Mouse (Mus musculus) pancreas, adult 10 weeks (tissue): ENCODE results near the gene Rcc1l. TPM values are rescaled to one million over a fixed set of nuclear protein-coding genes. Genes with fewer than 3 reads are reported as not detected.

Experiments
- polyA plus RNA-seq: library from polyadenylated mRNA; stranded (reverse); fragments of 350-450 nt; fragmentation: Illumina TruSeq; extraction: RNeasy Lipid Tissue Mini Kit (QIAGEN cat#74804); gene quantifications from one replicate; pipeline ENCODE4 v1.2.3, GENCODE M21; 2015; ENCODE audit warnings: low read depth, low replicate concordance; ENCODE audit not compliant: insufficient read depth

Rcc1l gene
- 5.7 TPM for polyA plus RNA-seq

GRCm38 (mm10) chr5:134176169-134176881, at the start of gene Rcc1l:
Gene Rcc1l (minus strand): TSS chr5:134176774.

DNA sequence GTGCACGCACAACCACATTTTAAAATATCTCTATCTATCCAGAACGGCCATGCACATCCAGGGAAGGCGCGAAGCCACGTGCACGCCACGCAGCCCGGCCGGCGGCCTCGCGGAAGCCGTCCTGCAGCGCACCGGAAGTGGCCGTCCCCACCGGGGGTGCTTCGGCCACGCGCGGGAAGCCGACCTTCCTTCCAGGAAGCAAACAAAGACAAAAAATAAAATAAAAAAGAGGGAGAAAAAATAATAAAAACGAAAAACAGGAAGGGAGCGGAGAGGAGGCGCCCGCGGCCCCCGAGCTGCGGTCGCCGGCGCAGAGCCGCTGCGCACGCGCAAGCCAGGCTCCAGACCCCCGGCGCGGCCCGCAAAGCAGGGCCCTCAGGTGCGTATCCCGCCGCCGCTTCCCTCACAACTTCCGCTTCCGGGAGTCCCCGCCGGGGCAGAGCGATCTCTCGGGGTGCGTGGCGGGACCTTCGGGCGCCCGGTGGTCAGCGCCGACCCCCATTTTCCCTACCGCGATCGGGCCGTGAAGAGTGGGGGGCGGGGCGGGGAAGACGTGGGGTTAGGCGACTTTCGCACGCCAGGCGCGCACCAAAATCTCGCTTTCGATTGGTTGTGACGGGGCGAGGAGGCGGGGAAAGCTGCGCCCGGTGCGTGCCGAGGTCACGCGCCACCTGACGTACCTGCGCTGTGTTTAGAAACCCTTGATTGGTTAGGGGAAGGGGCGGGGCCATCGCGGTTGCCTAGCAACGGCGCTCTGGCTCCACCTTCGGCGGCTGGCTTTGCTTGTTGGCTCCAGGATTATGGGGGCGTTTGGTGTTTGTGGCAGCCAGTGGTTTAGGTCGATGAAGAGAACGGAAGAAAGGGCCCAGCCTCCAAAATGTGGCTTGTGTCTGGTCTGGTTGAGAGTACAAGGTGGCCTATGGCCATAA, 7.6 kb upstream of the Rcc1l start, which contains the start of gene Gtf2ird2:
TSS of gene Gtf2ird2 (plus strand) at position 140 of the 929 bp plus-strand sequence.

DNA sequence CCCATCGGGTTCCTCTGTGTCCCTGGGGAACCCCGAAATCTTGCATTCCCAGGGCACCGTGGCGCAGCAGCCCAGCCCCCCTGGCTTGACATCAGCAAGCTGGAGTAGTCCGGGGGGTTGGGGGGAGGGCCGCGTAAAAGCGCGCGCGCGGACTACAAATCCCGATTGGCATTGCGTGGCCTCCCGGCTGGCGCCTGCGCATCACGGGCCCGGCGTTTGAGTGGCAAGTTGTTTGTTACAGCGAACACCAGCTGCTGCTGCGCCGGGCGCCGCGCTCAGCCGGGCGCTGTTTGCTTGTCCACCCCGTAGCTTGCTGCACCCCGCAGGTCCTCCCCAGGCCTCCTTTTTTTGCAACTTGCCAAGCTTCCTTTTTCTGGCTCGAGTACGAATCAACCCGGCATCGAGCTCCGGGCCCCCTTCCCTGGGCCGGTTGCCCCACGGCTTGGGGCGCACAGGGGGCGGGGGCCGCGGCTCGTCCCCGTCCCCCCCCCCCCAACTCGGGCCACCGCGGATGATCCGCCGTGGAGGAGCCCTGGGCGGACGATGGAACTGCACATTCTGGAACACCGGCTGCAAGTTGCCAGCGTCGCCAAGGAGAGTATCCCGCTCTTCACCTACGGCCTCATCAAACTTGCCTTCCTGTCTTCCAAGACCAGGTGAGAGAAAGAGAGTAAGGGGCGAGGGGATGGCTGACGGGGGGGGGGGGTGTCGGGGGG, 76.9 kb downstream of the Rcc1l start, which contains the start of gene Castor2:
TSS of gene Castor2 (plus strand) at position 216 of the 716 bp plus-strand sequence.

Other genes with a start within 250 kb of the Rcc1l start
- 11.0 TPM for gene Castor2, start 77.1 kb downstream of the Rcc1l start, polyA plus RNA-seq
- 2.2 TPM for gene Gtf2ird2, start 7.2 kb upstream of the Rcc1l start, polyA plus RNA-seq
- 2.5 TPM for gene Ncf1, start 52.9 kb upstream of the Rcc1l start, polyA plus RNA-seq
- gene Gtf2i, start 138.0 kb upstream of the Rcc1l start, polyA plus RNA-seq, result 26.7 TPM